Mouse (Mus musculus): ENCODE results near the gene Tdpoz1. TPM values are rescaled to one million over a fixed set of nuclear protein-coding genes. Genes with fewer than 3 reads are reported as not detected.

Gene Tdpoz1
- polyA plus RNA-seq, 1 experiment from 2014 or later, result not detected

Other genes with a start within 250 kb of the Tdpoz1 start
- 0.70 and 0.86 TPM in 2 replicates for gene Tchh, start 234.0 kb downstream of the Tdpoz1 start, polyA plus RNA-seq (2015; fragmentation: Nextera tagmentation; extraction: Ambion mirVana)
- not detected in 2 replicates for gene Tchhl1, start 207.6 kb downstream of the Tdpoz1 start, polyA plus RNA-seq (2015; fragmentation: Nextera tagmentation; extraction: Ambion mirVana)
- gene S100a11, start 155.8 kb downstream of the Tdpoz1 start, polyA plus RNA-seq (2015; fragmentation: Nextera tagmentation; extraction: Ambion mirVana), result 709 and 778 TPM in 2 replicates
- 222 and 243 TPM in 2 replicates for gene S100a10, start 121.2 kb downstream of the Tdpoz1 start, polyA plus RNA-seq (2015; fragmentation: Nextera tagmentation; extraction: Ambion mirVana)
- not detected in 2 replicates for gene Tdpoz2, start 23.6 kb downstream of the Tdpoz1 start, polyA plus RNA-seq (2015; fragmentation: Nextera tagmentation; extraction: Ambion mirVana)
- gene Gm37596, start 16.8 kb upstream of the Tdpoz1 start, polyA plus RNA-seq (2015; fragmentation: Nextera tagmentation; extraction: Ambion mirVana), result not detected in 2 replicates
- not detected in 2 replicates for gene Gm5773, start 96.7 kb upstream of the Tdpoz1 start, polyA plus RNA-seq (2015; fragmentation: Nextera tagmentation; extraction: Ambion mirVana)
- not detected in 2 replicates for gene Tdpoz4, start 120.1 kb upstream of the Tdpoz1 start, polyA plus RNA-seq (2015; fragmentation: Nextera tagmentation; extraction: Ambion mirVana)
- not detected in 2 replicates for gene Tdpoz3, start 149.7 kb upstream of the Tdpoz1 start, polyA plus RNA-seq (2015; fragmentation: Nextera tagmentation; extraction: Ambion mirVana)

All from heart, embryonic 16.5 days (tissue).